Mouse (Mus musculus): ENCODE results near the gene Hexb. TPM values are rescaled to one million over a fixed set of nuclear protein-coding genes. Genes with fewer than 3 reads are reported as not detected.
A peak's percentile ranks its signal among the peaks of the same experiment; 100 is the strongest.
"Not testable (repeated sequence)": the region's sequence is repeated elsewhere in the genome, so short reads cannot be mapped to it uniquely, and the experiment has no call there.

The Hexb gene
- polyA plus RNA-seq, 3 experiments from 2014 or later = 58.3 to 103 (median 64.1) TPM

GRCm38 (mm10) chr13:97180113-97180828 is 17.9 kb downstream of the Hexb start:
- no peak for ATAC-seq

DNA sequence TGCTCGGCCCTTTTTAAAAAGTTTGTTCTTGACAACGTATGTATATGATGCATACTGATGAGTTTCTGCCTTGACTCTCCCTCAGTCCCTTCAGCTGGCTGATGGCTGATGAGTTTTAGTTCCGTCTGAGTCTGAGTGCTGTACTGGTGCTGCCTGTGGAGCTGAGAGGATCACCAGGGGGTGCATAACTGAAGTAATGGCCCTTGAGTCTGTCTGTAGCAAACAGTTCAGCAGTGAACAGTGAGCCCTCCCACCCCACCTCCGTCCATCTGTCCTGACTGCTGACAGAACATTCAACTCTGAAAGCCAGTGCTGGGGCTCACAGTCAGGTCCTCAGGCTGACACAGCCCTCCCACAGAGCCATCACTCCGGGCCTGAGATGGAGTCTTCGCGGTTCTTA is 19.2 kb downstream of the Hexb start:
- no peak for ATAC-seq

GRCm38 (mm10) chr13:97176731-97177130 is 21.4 kb downstream of the Hexb start:
- no peak for ATAC-seq

DNA sequence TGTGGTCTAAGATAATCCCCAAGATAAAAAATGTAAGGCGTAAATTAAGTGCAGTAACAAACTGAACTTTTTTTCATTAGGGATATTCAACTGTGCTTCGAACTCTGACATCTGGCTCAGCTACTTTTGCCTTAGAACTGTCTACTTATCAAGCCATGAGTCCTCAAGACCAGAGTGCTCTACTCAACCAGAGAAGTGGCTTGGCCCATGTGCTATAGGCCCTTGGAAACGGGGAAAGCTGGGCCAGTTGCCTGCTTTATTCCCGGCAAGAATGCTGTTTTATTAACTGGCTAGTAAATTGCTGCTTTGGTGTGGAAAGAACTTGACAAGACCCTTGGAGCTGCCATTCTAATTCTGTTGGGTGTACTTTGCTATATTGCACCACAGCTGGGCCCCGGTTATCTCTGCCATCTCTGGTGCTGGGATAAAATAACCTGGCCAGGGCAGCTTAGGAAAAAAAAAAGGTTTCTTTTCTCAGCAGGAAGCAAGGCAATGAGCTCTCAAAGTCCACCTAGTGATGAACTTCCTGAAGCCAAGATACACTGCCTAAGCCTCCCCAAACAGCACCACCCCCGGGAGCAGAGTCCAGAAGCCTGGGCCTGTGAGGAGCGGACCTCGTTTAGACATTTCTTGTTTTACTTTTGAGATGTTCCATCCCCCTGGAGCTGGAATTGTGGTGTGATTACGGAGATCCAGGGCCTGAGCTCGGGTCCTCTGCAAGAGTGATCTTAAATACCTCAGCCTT is 22.5 kb downstream of the Hexb start:
- no peak for ATAC-seq

DNA sequence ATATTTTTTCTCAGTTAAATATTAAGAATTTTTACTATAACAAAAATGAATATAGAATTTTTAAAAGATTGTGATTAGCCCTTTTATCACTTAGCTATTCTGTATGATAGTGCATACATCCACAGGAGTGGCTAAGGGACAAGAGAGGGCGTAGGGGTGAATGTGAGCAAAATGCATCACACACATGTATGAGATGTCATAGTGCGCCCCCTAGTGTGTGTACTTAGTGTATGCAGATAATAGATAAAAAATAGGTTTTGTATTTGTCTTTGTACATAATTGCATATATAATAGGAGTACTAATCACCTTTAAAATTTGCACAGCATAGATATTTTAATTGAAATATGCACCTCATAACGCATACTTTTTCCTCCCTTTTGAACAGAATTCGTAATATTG is 52.3 kb downstream of the Hexb start:
- peak; percentile 89 for ATAC-seq

DNA sequence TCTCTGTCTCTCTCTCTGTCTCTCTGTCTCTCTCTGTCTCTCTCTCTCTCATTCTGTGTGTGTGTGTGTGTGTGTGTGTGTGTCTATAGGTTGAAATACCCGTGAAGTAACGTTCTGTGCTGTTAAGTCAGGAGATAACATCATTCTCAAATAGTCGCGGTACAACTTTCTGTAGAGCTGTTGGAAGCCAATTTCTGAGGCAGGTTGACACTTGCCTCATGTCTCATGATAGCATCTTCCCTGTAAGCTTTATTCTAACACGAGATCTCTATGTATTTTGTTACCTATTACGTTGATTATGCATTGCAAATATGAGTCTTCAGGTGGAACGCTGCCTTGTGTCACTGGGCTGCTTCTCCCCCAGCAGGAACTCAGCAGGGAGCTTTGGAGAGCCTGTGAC is 55.8 kb downstream of the Hexb start:
- no peak for ATAC-seq

DNA sequence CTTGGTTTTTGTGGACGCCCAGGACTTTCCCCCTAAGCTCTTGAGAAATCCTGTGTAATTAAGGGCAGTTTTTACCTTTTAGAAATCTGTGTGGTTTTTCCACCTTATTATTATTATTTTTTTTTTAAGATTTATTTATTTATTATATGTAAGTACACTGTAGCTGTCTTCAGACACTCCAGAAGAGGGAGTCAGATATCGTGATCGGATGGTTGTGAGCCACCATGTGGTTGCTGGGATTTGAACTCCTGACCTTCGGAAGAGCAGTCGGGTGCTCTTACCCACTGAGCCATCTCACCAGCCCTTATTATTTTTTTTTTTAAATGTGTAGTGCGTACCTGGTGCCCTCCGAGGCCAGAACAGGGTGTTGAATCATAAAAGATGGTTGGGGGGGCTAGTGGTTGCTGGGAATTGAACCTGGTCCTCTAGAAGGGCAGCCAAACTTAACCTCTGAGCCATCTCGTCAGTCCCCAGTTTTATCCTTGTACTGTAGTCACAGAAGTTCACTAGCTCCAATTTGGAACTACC is 59.7 kb downstream of the Hexb start:
- ATAC-seq = not testable (repeated sequence)

DNA sequence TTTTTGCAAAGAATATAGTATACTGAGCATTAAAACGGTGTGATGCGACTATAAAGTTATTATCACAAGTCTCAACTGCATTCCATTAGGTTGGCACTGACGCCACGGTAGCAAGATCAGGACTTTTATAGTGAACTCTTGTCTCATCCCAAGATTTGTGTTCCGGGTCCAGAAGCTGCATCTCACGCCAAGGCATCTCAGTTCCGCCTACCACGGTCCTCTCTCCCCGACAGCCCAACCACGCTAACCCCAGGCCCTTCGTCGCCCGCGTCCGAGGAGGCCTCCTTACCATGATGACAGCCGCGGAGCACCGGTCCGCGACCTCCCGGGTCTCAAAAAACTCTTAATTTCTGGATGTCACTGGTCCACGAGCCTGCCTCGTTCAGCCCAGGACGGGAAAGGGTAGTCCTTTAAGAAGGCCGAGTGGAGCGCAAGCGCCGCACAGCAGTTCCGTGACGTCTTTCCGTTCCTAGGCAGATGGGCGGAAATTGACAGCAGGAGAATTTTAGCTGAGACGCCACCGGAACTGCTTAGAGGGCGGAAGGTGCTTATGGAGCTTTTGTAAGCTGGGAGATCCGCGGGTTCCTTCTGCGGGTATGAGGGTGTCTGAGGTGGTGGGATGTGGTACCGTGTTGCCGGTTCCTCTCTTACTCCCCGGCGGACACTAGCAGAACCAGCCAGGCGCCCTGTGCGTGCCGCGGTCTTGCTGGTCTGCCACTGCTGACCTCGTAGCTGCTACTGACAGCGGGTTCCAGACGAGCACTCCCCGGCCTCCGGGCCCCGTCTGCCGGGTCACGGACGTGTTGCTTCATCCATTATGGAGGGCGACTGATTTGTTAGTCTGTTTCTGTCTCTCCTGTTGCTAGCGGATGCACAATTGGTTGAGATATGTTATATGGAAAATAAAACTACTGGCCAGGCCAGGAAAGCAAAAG is 60.4 kb downstream of the Hexb start, which contains the start of the genes Gfm2 and Nsa2:
Gene Gfm2, plus strand, starts transcription at position 472 of the 935 bp plus-strand sequence.
Gene Nsa2, minus strand, starts transcription at position 472 of the 935 bp plus-strand sequence.
- peak; percentile 97 for ATAC-seq

- ATAC-seq = not testable (repeated sequence)
Measured at GRCm38 (mm10) chr13:97130413-97130812, 67.7 kb downstream of the Hexb start.

DNA sequence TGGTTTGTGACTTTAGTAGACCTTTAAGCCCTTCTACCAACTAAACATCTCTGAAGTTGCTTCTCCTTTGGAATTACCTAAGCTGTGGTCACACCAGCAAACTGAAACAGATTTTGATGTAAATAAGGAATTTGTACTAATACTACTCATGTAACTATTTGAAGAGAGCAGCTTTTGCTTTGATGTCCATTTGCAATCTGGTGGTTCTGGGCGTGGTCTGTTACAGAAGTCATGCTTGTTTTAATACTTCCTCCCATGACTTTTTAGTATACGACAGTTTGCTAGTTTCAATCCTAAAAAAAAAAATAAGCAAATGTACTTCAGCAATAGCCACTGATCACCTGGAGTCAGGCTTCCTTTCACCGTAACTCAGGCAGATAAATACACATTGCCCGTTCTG is 68.5 kb downstream of the Hexb start:
- not testable (repeated sequence) for ATAC-seq

Other genes with a start within 250 kb of the Hexb start
- not detected for gene 1700029F12Rik, start 164.0 kb downstream of the Hexb start, polyA plus RNA-seq (2017; shearing (Covaris generic))
- gene Fam169a, start 131.1 kb downstream of the Hexb start, polyA plus RNA-seq (2017; shearing (Covaris generic)) = under 1 TPM; 0.23 to 0.75 (median 0.37) TPM
- 1 to 10 TPM; 2.7 to 8.8 (median 6.8) TPM for gene Gm6169, start 99.1 kb downstream of the Hexb start, polyA plus RNA-seq (2017; shearing (Covaris generic))
- gene Gfm2, start 60.4 kb downstream of the Hexb start, polyA plus RNA-seq (2017; shearing (Covaris generic)) = 10 to 100 TPM; 32.8 to 50.8 (median 46.4) TPM
- gene Nsa2, start 60.4 kb downstream of the Hexb start, polyA plus RNA-seq (2017; shearing (Covaris generic)) = 100 to 1,000 TPM; 126 to 177 (median 127) TPM
- gene Enc1, start 42.7 kb upstream of the Hexb start, polyA plus RNA-seq (2017; shearing (Covaris generic)) = 1 to 10 TPM; 1.7 to 4.6 (median 3.3) TPM